Mouse (Mus musculus) limb, embryonic 10.5 days (tissue): ENCODE results near the gene Cdkl5. TPM values are rescaled to one million over a fixed set of nuclear protein-coding genes. Genes with fewer than 3 reads are reported as not detected.
"Not testable (repeated sequence)": the region's sequence is repeated elsewhere in the genome, so short reads cannot be mapped to it uniquely, and the experiment has no call there.

Source experiments
- DNase-seq: peaks from one replicate; pipeline ENCODE4 v3.0.0-alpha.2; 2017; ENCODE audit warnings: low spot score
- H3K27ac ChIP-seq: fragments of 300-500 bp; sonication (generic); 2 replicates; pipeline ENCODE4 v1.5.1; 2016; ENCODE audit warnings: mild to moderate bottlenecking
- H3K27me3 ChIP-seq: fragments of 300-500 bp; sonication (generic); 2 replicates; pipeline ENCODE4 v1.6.1; 2016; ENCODE audit warnings: low read depth, mild to moderate bottlenecking; ENCODE audit not compliant: poor library complexity, severe bottlenecking
- H3K36me3 ChIP-seq: fragments of 300-500 bp; sonication (generic); 2 replicates; pipeline ENCODE4 v1.6.1; 2016; ENCODE audit warnings: mild to moderate bottlenecking, moderate library complexity
- H3K4me1 ChIP-seq: fragments of 300-500 bp; sonication (generic); 2 replicates; pipeline ENCODE4 v1.6.1; 2016
- H3K4me3 ChIP-seq: fragments of 300-500 bp; sonication (generic); 2 replicates; pipeline ENCODE4 v1.5.1; 2016; ENCODE audit warnings: mild to moderate bottlenecking, moderate library complexity
- H3K9me3 ChIP-seq: fragments of 300-500 bp; sonication (generic); replicated peaks from 2 replicates; pipeline ENCODE4 v1.6.1; 2016; ENCODE audit warnings: mild to moderate bottlenecking
- WGBS: fragments of 180-500 bp; shearing (Covaris S2); methylation state at CpG from one replicate; pipeline ENCODE4 v1.1.7; 2016; 5-methylcytosine and 5-hydroxymethylcytosine counted together
- polyA plus RNA-seq: library from polyadenylated mRNA; unstranded; fragments of >200 nt; fragmentation: Nextera tagmentation; extraction: Ambion mirVana; gene quantifications from 2 replicates; pipeline ENCODE4 v1.2.1, GENCODE M21; 2016

The Cdkl5 gene
- polyA plus RNA-seq, 1 experiment from 2014 or later = 1.4 TPM

GRCm38 (mm10) chrX:160901118-160901517 is 93.4 kb downstream of the Cdkl5 start:
- 93% methylated on average over 2 of the region's 2 CpGs for WGBS
- no peaks in the 10 kb centered on the region for H3K4me1 ChIP-seq
- H3K4me3 ChIP-seq = no peak overlapping the region
- no peak for DNase-seq
- no peaks in the 10 kb centered on the region for H3K9me3 ChIP-seq
- peaks cover 89% of the 10 kb centered on the region for H3K27me3 ChIP-seq
- no peaks in the 10 kb centered on the region for H3K36me3 ChIP-seq
- no peak overlapping the region for H3K27ac ChIP-seq

GRCm38 (mm10) chrX:160892077-160892476 is 102.4 kb downstream of the Cdkl5 start:
- peaks cover 92% of the 10 kb centered on the region for H3K27me3 ChIP-seq
- WGBS = 80% methylated on average over 1 of the region's 1 CpGs
- no peak for DNase-seq

GRCm38 (mm10) chrX:160886301-160886700 is 108.2 kb downstream of the Cdkl5 start:
- 93% methylated on average over 2 of the region's 2 CpGs for WGBS
- Histone ChIP-seq H3K27ac (no peak overlapping the region), H3K9me3 (no peaks in the 10 kb centered on the region), H3K36me3 (no peaks in the 10 kb centered on the region), H3K4me3 (no peak overlapping the region), H3K27me3 (peaks cover 89% of the 10 kb centered on the region), H3K4me1 (no peaks in the 10 kb centered on the region)
- no peak for DNase-seq

More at GRCm38 (mm10) chrX:160892077-160892476, 102.4 kb downstream of the Cdkl5 start:
- no peak overlapping the region for H3K27ac ChIP-seq
- no peaks in the 10 kb centered on the region for H3K9me3 ChIP-seq
- no peak overlapping the region for H3K4me3 ChIP-seq
- H3K4me1 ChIP-seq = no peaks in the 10 kb centered on the region
- H3K36me3 ChIP-seq = no peaks in the 10 kb centered on the region

- Histone ChIP-seq H3K4me3 (no peak overlapping the region), H3K27me3 (peaks cover 96% of the 10 kb centered on the region), H3K27ac (no peak overlapping the region), H3K4me1 (no peaks in the 10 kb centered on the region), H3K9me3 (no peaks in the 10 kb centered on the region), H3K36me3 (no peaks in the 10 kb centered on the region)
- no peak for DNase-seq
- WGBS = 92% methylated on average over 4 of the region's 4 CpGs
Observed at GRCm38 (mm10) chrX:160866576-160866975, 127.9 kb downstream of the Cdkl5 start.

DNA sequence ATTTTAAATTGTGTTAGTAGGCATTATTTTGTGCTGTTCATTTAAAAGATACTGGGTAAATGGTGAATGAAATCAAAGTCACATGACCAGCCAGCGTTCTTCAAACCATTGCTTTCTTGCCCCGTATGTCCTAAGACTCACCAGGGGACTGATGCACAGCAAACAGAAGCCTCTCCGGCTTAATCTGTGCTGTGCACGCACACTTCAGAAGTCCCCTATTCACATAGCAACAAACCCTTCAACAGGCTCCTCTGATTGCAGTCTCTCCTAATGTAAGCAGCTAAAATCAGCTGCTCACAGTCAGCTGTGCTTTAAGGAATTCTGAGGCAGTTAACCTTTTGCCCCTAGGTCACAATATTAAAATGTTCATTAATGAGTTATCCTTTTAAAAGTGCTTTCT is 129.5 kb downstream of the Cdkl5 start:
- Histone ChIP-seq H3K27ac (no peak overlapping the region), H3K36me3 (no peaks in the 10 kb centered on the region), H3K27me3 (peaks cover 89% of the 10 kb centered on the region), H3K4me1 (no peaks in the 10 kb centered on the region), H3K4me3 (no peak overlapping the region), H3K9me3 (no peaks in the 10 kb centered on the region)
- 86% methylated on average over 4 of the region's 4 CpGs for WGBS
- no peak for DNase-seq

- Histone ChIP-seq H3K9me3 (no peaks in the 10 kb centered on the region), H3K27me3 (peaks cover 85% of the 10 kb centered on the region), H3K36me3 (no peaks in the 10 kb centered on the region), H3K27ac (no peak overlapping the region), H3K4me1 (no peaks in the 10 kb centered on the region), H3K4me3 (no peak overlapping the region)
- no peak for DNase-seq
- 93% methylated on average over 4 of the region's 4 CpGs for WGBS
Observed at GRCm38 (mm10) chrX:160863689-160864383, 130.7 kb downstream of the Cdkl5 start.

GRCm38 (mm10) chrX:160808226-160808625 is 186.3 kb downstream of the Cdkl5 start:
- 85% methylated on average over 7 of the region's 7 CpGs for WGBS
- Histone ChIP-seq H3K4me1 (no peaks in the 10 kb centered on the region), H3K27me3 (peaks cover 95% of the 10 kb centered on the region)

DNA sequence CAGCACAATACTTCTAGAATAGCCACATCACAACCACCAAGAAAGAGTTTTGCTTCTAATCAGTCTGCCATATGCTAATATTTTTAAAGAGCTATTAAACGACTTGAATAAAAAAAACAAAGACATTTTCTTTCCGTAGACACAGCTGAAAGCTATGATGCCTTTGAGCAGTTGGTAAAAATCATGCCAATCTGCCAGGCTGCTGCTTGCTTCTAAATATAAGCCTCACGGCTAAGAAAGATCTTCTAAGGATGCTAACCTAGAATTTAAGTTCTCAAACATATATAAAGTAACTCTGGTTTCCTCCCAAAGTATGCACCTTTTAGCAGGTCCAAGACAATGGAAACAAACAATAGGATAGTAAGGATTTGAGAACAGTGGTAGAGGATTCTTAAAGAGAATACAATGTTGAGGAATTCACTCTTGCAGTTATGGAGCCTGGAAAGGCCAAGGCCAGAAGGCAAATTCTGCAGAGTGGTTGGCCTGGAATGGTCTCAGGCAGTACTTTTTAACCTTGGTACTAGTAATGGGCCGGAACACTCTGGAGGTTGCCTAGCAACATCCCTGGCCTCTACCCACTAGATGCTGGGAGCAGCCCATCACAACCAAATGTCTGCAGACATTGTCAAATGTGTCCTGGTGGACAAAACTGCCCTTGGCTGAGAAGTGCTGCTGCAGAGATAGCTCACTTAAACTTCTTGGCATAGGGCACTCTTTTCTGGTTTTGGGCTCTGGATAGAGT is 189.9 kb downstream of the Cdkl5 start:
- no peak for DNase-seq
- 90% methylated on average over 4 of the region's 4 CpGs for WGBS
- no peaks in the 10 kb centered on the region for H3K36me3 ChIP-seq
- no peaks in the 10 kb centered on the region for H3K9me3 ChIP-seq
- no peak overlapping the region for H3K27ac ChIP-seq
- H3K4me3 ChIP-seq = no peak overlapping the region
- H3K27me3 ChIP-seq = peaks cover 96% of the 10 kb centered on the region
- H3K4me1 ChIP-seq = no peaks in the 10 kb centered on the region

More at GRCm38 (mm10) chrX:160808226-160808625, 186.3 kb downstream of the Cdkl5 start:
- H3K36me3 ChIP-seq = no peaks in the 10 kb centered on the region
- H3K9me3 ChIP-seq = no peaks in the 10 kb centered on the region
- H3K27ac ChIP-seq = no peak overlapping the region
- no peak overlapping the region for H3K4me3 ChIP-seq
- no peak for DNase-seq

- no peaks in the 10 kb centered on the region for H3K9me3 ChIP-seq
- 86% methylated on average over 4 of the region's 4 CpGs for WGBS
- no peaks in the 10 kb centered on the region for H3K36me3 ChIP-seq
- H3K4me3 ChIP-seq = no peak overlapping the region
- H3K27me3 ChIP-seq = peaks cover 95% of the 10 kb centered on the region
- no peaks in the 10 kb centered on the region for H3K4me1 ChIP-seq
- H3K27ac ChIP-seq = no peak overlapping the region
- no peak for DNase-seq
Observed at GRCm38 (mm10) chrX:160794920-160795319, 199.6 kb downstream of the Cdkl5 start.

- no peaks in the 10 kb centered on the region for H3K36me3 ChIP-seq
- DNase-seq = no peak
- peaks cover 92% of the 10 kb centered on the region for H3K27me3 ChIP-seq
- H3K4me1 ChIP-seq = no peaks in the 10 kb centered on the region
- no peak overlapping the region for H3K27ac ChIP-seq
- H3K9me3 ChIP-seq = no peaks in the 10 kb centered on the region
- WGBS = 85% methylated on average over 5 of the region's 5 CpGs
- H3K4me3 ChIP-seq = no peak overlapping the region
Observed at GRCm38 (mm10) chrX:160782276-160782675, 212.2 kb downstream of the Cdkl5 start.

DNA sequence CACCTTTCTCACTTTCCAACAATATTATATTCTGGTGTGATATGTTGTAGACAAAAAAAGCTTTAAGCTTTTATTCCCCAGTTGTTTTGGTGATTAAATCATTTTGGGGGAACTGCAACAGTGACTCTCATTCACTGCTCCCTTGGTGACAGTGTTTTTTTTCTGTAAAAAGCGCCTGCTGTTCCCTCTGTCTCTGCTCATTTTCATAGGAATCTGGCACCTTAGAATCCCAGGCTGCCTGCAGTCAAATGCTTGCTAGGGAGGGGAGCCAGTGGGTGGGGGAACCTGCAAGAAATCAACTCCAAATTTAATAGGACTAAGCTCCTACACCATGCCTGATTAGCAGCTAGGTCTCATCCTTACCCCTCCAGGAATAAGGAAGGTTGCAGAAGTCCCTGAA is 221.5 kb downstream of the Cdkl5 start:
- no peak overlapping the region for H3K27ac ChIP-seq
- DNase-seq = no peak
- H3K4me1 ChIP-seq = no peaks in the 10 kb centered on the region
- no peaks in the 10 kb centered on the region for H3K36me3 ChIP-seq
- H3K27me3 ChIP-seq = peaks cover 89% of the 10 kb centered on the region
- H3K9me3 ChIP-seq = no peaks in the 10 kb centered on the region
- WGBS = 10% methylated on average over 1 of the region's 1 CpGs
- H3K4me3 ChIP-seq = no peak overlapping the region

GRCm38 (mm10) chrX:160769622-160770021 is 224.9 kb downstream of the Cdkl5 start:
- H3K4me1 ChIP-seq, H3K9me3 ChIP-seq, DNase-seq, H3K27ac ChIP-seq, H3K36me3 ChIP-seq, H3K4me3 ChIP-seq: not testable (repeated sequence)
- WGBS = 88% methylated on average over 5 of the region's 5 CpGs
- peaks cover 95% of the 10 kb centered on the region for H3K27me3 ChIP-seq

DNA sequence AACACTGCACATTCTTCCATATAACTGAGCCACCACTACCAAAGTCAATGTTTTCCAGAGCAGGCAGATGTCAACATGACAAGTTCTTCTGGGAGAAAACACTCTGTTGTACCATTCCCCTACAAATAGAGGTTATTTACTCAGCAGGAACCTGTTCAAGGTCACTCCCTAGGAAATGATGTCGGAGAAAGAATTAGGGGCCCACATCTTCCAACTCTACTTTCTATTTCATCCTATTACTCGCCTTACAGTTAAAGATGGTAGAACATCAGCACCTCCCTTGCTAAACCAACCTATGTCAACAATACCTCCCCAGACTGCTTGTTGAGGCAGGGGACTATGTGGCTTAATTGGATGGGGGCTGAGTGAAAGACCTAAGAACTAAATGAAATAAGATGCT is 226.8 kb downstream of the Cdkl5 start, which contains the start of gene Rs1:
Rs1 (plus strand) TSS at position 301 of the 400 bp plus-strand sequence.
- no peaks in the 10 kb centered on the region for H3K4me1 ChIP-seq
- H3K36me3 ChIP-seq = no peaks in the 10 kb centered on the region
- WGBS = 88% methylated on average over 2 of the region's 2 CpGs
- H3K27me3 ChIP-seq = peaks cover 92% of the 10 kb centered on the region
- no peak for DNase-seq
- H3K27ac ChIP-seq = no peak within 1 kb of the TSS
- no peaks in the 10 kb centered on the region for H3K9me3 ChIP-seq
- peak within 1 kb of the TSS; percentile 54; the same call in 1 of the 2 replicates for H3K4me3 ChIP-seq
